Mouse (Mus musculus) Patski (cell line): Measurements from ENCODE around the gene Gm10401. TPM values are rescaled to one million over a fixed set of nuclear protein-coding genes. Genes with fewer than 3 reads are reported as not detected.

Experiments used
- ATAC-seq: fragments of 100-300 bp; one replicate; pipeline ENCODE4 v1.8.0; 2021
- CTCF ChIA-PET: fragments of 350-600 bp; sonication (Branson Sonifier 250); formaldehyde crosslinking; loops from one replicate; lab custom pipeline; 2022; ENCODE audit warnings: inconsistent platforms; lab: Charles Lee
- POLR2A ChIA-PET: fragments of 350-600 bp; sonication (Branson Sonifier 250); formaldehyde crosslinking; loops from one replicate; lab custom pipeline; 2022; ENCODE audit warnings: antibody characterized with exemption, inconsistent platforms; lab: Charles Lee
- DNase-seq: peaks from one replicate; pipeline ENCODE4 v3.0.0-alpha.2; 2011; ENCODE audit warnings: low read depth, low spot score
- H3K27me3 ChIP-seq: fragments of 371-371 bp; one replicate; pipeline ENCODE4 v1.5.1; 2021
- CTCF ChIP-seq: fragments of 100-300 bp; IDR thresholded peaks from one replicate; pipeline ENCODE4 v1.5.1; 2021
- in situ Hi-C: fragments of 300-500 bp; cut with MboI; formaldehyde crosslinking; loops from 3 replicates; pipeline ENCODE4 v1.11.1; 2018; ENCODE audit warnings: low pct_unique_long_range_greater_than_20kb, mixed read lengths
- polyA plus RNA-seq: library from polyadenylated mRNA; unstranded; gene quantifications from one replicate; pipeline ENCODE4 v1.2.3, GENCODE M21; 2021

Gene Gm10401
- polyA plus RNA-seq, 1 experiment from 2014 or later, result not detected

DNA sequence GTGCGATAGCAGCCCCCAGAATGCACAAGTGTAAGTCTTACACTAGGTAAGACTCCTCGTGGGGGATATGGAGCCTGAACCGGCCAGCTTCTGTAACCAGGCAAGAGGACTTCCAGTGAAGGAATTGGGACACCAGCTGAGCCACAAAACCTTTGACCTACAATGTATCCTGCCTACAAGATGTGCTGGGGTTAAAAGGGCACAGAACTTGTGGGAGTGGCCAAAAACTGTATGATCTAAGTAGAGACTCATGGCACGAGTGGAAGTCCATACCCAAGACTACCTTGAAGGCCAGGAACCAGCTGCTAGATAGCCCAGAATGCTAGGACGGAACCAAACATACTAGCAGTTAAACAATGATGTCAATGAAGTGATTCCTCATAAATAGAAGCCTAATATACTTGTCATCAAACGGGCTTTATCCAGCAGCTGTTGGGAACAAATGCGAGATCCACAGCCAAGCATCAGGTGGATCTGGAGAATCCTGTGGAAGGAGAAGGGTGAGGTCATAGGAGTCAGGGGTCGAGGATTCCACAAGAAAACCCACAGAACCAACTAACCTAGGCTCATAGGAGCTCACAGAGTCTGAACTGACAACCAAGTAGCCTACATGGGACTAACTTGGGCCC, 37.9 kb downstream of the Gm10401 start:
- no peaks in the 10 kb centered on the region for H3K27me3 ChIP-seq
- TF ChIP-seq CTCF, result no peak
- no peak for ATAC-seq
- no peak for DNase-seq
- CTCF ChIA-PET, result no interaction called here
- POLR2A ChIA-PET, result no interaction called here
- in situ Hi-C loops, result no loop called here

- no peak for DNase-seq
- POLR2A ChIA-PET, result interaction anchor here (0.6 kb wide), 1 partner anchor 10 kb away, joined by 4 read pairs; no protein-coding TSS in a partner anchor
- in situ Hi-C loops, result no loop called here
- ATAC-seq, result no peak
- CTCF ChIA-PET, result interaction anchor here (1.1 to 2.2 kb wide), 2 partner anchors 11 to 15 kb away, joined by 3 to 6 read pairs; no protein-coding TSS in a partner anchor
- no peaks in the 10 kb centered on the region for H3K27me3 ChIP-seq
- TF ChIP-seq CTCF, result no peak
Measured at GRCm38 (mm10) chr5:115058584-115059297, 39.4 kb downstream of the Gm10401 start.

GRCm38 (mm10) chr5:115057153-115057552, 40.9 kb downstream of the Gm10401 start:
- CTCF ChIA-PET, result interaction anchor here (1.2 to 2.2 kb wide), 3 partner anchors 10 to 25 kb away, joined by 3 to 6 read pairs (median 5); no protein-coding TSS in a partner anchor
- in situ Hi-C loops, result no loop called here
- DNase-seq (no peak), ATAC-seq (no peak)
- no peaks in the 10 kb centered on the region for H3K27me3 ChIP-seq
- POLR2A ChIA-PET, result no interaction called here
- TF ChIP-seq CTCF, result no peak

DNA sequence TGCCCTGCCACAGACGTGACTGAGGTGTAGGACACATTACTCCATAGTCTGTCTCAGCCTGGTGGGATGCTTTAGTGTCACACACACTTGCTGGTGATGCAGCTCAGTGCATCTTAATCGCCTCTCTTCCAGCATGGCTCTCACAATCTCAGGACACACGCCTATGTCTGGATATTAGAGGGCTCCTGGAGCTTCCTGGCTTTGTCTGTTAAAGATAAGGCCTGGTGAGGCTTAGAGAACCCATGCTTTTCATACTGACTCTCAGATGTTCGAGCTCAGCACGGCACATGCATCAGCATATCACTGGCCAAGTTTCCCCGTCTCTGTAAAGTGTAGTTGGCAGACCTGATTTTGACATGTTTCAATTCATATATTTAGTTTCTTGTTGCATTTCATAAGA, 42.7 kb downstream of the Gm10401 start:
- in situ Hi-C loops, result no loop called here
- ChIA-PET POLR2A (interaction anchor here (1.3 kb wide), 1 partner anchor 12 kb away, joined by 3 read pairs; no protein-coding TSS in a partner anchor), CTCF (interaction anchor here (1.3 to 1.5 kb wide), 4 partner anchors 14 to 33 kb away, joined by 3 read pairs; no protein-coding TSS in a partner anchor)
- DNase-seq (no peak), ATAC-seq (no peak)
- no peak for TF ChIP-seq CTCF
- no peaks in the 10 kb centered on the region for H3K27me3 ChIP-seq

DNA sequence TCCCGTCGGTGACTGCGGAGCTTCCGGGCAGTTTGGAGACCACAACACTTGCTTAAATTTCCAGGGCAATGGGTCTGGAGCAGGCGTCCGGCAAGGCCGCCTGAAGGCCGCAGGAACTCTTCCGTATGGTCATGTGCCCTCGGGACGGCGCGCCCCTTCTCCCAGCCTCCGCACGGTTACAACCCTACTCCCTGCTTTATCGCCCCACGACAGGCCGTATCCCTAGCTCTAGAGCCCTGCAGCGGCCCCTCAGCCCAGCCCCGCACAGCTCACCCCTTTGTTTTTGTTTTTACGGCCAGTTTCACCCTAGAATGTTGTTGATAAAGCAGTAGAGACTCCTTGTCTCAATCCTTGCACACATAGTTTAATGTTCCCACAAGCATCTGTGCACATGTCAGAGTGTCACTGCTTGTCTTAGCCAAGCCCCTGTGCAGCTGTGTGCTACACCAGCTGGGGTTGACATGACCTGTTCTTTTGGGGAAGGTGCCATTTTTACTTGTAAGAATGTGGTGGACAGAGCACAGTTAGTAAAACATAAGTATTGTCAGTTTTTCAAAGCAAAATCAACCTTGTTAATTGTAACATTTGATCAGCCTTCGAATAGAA, 44.2 kb downstream of the Gm10401 start:
- TF ChIP-seq CTCF, result no peak
- in situ Hi-C loops, result no loop called here
- H3K27me3 ChIP-seq, result no peaks in the 10 kb centered on the region
- ATAC-seq, result no peak
- no peak for DNase-seq
- ChIA-PET CTCF (interaction anchor here (1.2 to 1.5 kb wide), 3 partner anchors 11 to 32 kb away, joined by 3 read pairs; no protein-coding TSS in a partner anchor), POLR2A (interaction anchor here (1.8 kb wide), 1 partner anchor 23 kb away, joined by 8 read pairs; no protein-coding TSS in a partner anchor)

DNA sequence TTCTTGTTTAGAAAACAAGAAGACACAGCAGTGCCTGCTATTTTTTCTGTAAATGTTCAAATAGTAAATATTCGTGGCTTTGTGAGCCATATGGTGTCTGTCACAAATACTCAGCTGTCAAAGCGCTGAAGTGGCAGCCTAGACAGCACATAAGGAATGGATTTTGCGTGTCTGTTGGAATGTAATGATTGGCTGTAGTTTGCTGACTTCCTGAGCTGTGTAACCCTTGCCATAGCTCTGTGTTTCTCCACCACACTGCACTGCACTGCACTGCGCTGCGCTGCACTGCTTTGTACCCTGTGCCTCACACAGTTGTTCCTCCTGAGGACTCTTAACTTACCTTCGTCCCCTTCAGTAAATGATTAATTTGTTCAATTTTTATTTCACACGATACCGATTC, 45.5 kb downstream of the Gm10401 start:
- DNase-seq (no peak), ATAC-seq (no peak)
- no peaks in the 10 kb centered on the region for H3K27me3 ChIP-seq
- ChIA-PET CTCF (interaction anchor here (0.6 to 1.0 kb wide), 2 partner anchors 16 to 39 kb away, joined by 3 read pairs; no protein-coding TSS in a partner anchor), POLR2A (interaction anchor here (1.0 to 1.8 kb wide), 2 partner anchors 12 to 22 kb away, joined by 3 to 8 read pairs; no protein-coding TSS in a partner anchor)
- no peak for TF ChIP-seq CTCF
- in situ Hi-C loops, result no loop called here

DNA sequence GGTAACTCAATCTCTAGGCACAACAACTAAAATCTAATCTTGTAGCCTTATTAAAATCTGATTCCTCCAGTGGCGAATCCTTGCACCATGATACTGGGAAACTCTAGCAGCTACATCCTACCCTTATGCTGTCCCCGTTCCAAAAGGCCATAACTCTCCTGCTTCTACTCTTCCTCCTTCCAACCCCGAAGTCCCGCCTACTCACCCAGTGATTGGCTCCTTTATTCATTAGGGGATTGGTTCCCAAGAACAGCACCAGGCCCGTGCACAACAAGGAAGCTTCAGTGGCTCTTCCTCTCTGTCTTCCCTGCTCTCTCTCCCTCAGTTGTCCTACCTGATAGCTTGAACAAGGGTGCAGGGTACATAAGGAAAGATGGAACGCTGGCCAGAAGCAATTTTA, 47.3 kb downstream of the Gm10401 start:
- no peak for ATAC-seq
- no peak for TF ChIP-seq CTCF
- POLR2A ChIA-PET, result no interaction called here
- no peaks in the 10 kb centered on the region for H3K27me3 ChIP-seq
- in situ Hi-C loops, result no loop called here
- CTCF ChIA-PET, result interaction anchor here (1.3 kb wide), 1 partner anchor 20 kb away, joined by 3 read pairs; no protein-coding TSS in a partner anchor
- DNase-seq, result no peak

DNA sequence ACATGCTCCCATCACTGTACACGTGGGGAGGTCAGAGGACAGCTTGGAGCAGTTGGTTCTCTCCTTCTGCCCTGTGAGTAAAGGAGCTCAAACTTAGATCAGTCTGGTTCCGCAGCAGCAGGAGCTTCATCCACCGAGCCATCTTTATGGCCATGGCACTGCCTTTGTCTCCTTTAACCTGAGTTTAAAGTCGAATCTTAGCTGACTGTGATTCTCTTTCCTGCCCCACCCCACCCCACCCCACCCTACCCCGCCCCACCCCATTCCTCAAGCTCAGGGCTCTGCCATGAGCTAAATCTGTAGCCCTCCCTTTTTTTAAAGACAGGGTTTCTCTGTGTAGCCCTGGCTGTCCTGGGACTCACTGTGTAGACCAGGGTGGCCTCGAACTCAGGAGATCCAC, 48.4 kb downstream of the Gm10401 start:
- no peak for DNase-seq
- no peak for ATAC-seq
- in situ Hi-C loops, result no loop called here
- no peaks in the 10 kb centered on the region for H3K27me3 ChIP-seq
- TF ChIP-seq CTCF, result no peak
- ChIA-PET POLR2A (no interaction called here), CTCF (interaction anchor here (1.3 kb wide), 1 partner anchor 19 kb away, joined by 3 read pairs; no protein-coding TSS in a partner anchor)

Other genes starting within 250 kb of the Gm10401 start
- 0.04 TPM for gene 4930519G04Rik, start 244.6 kb downstream of the Gm10401 start, polyA plus RNA-seq
- gene Gm9936, start 239.6 kb downstream of the Gm10401 start, polyA plus RNA-seq, result not detected
- 1.6 TPM for gene Oasl2, start 201.4 kb downstream of the Gm10401 start, polyA plus RNA-seq
- gene Oasl1, start 175.1 kb downstream of the Gm10401 start, polyA plus RNA-seq, result 0.10 TPM
- gene 2210016L21Rik, start 156.1 kb downstream of the Gm10401 start, polyA plus RNA-seq, result 53.0 TPM
- gene Hnf1a, start 127.2 kb downstream of the Gm10401 start, polyA plus RNA-seq, result 0.05 TPM
- gene Sppl3, start 87.2 kb downstream of the Gm10401 start, polyA plus RNA-seq, result 71.9 TPM
- gene Acads, start 21.1 kb upstream of the Gm10401 start, polyA plus RNA-seq, result 141 TPM
- gene Unc119b, start 36.7 kb upstream of the Gm10401 start, polyA plus RNA-seq, result 98.3 TPM
- 294 TPM for gene Mlec, start 59.9 kb upstream of the Gm10401 start, polyA plus RNA-seq
- 0.05 TPM for gene Cabp1, start 96.1 kb upstream of the Gm10401 start, polyA plus RNA-seq
- 123 TPM for gene Pop5, start 137.5 kb upstream of the Gm10401 start, polyA plus RNA-seq
- gene Rnf10, start 174.6 kb upstream of the Gm10401 start, polyA plus RNA-seq, result 286 TPM
- 49.9 TPM for gene Coq5, start 181.4 kb upstream of the Gm10401 start, polyA plus RNA-seq
- 704 TPM for gene Dynll1, start 202.7 kb upstream of the Gm10401 start, polyA plus RNA-seq
- gene Srsf9, start 228.9 kb upstream of the Gm10401 start, polyA plus RNA-seq, result 137 TPM
- 23.5 TPM for gene Gatc, start 242.9 kb upstream of the Gm10401 start, polyA plus RNA-seq
- gene Triap1, start 242.9 kb upstream of the Gm10401 start, polyA plus RNA-seq, result 46.1 TPM